ENCODE assay signal across 10 mouse cellular contexts in genomic region chr8:12105106-12105901, GRCm38 (mm10).
A peak's percentile ranks its signal among the peaks of the same experiment; 100 is the strongest.
DNase-seq lines count a peak whose midpoint lies in the region; ATAC-seq and TF ChIP-seq lines count a peak whose summit lies in the region.
"Had no signal": no experiment of that assay in that cellular context is flagged by ENCODE, and none has a peak within 500 bp of the region (broad histone marks: within the 10 kb centered on the region; RNA-seq: fewer than 3 reads in every experiment).

No protein-coding gene starts in this region.

- no peak overlapping the region for H3K27ac ChIP-seq in kidney, embryonic 15.5 days
- peak overlapping the region; percentile 85 for H3K27ac ChIP-seq in forebrain, embryonic 10.5 days
- H3K27ac ChIP-seq in limb, embryonic 15.5 days = peak overlapping the region; percentile 38; the same call in 1 of the 2 replicates
- no peak overlapping the region for H3K27ac ChIP-seq in liver, postnatal 0 days (ENCODE audit: low read depth)
- H3K27ac ChIP-seq: liver, embryonic 13.5 days had no signal

- no peak overlapping the region for H3K4me2 ChIP-seq in kidney, embryonic 15.5 days
- H3K4me2 ChIP-seq in limb, embryonic 15.5 days = no peak overlapping the region
- no peak overlapping the region for H3K4me2 ChIP-seq in liver, postnatal 0 days (ENCODE audit: low read depth, low read length)
- H3K4me2 ChIP-seq: liver, embryonic 13.5 days had no signal

- H3K36me3 ChIP-seq in kidney, embryonic 15.5 days = no peaks in the 10 kb centered on the region
- H3K36me3 ChIP-seq in forebrain, embryonic 10.5 days (replicated peaks) = no peaks in the 10 kb centered on the region
- no peaks in the 10 kb centered on the region for H3K36me3 ChIP-seq in limb, embryonic 15.5 days
- H3K36me3 ChIP-seq in liver, postnatal 0 days (replicated peaks; ENCODE audit: insufficient read depth, low read length) = no peaks in the 10 kb centered on the region
- H3K36me3 ChIP-seq: liver, embryonic 13.5 days had no signal

- no peak overlapping the region for H3K4me3 ChIP-seq in kidney, embryonic 15.5 days (replicated peaks)
- H3K4me3 ChIP-seq in forebrain, embryonic 10.5 days = peak overlapping the region; percentile 21; the same call in 1 of the 2 replicates
- no peak overlapping the region for H3K4me3 ChIP-seq in limb, embryonic 15.5 days
- no peak overlapping the region for H3K4me3 ChIP-seq in liver, postnatal 0 days (ENCODE audit: low read depth, low read length)
- H3K4me3 ChIP-seq: liver, embryonic 13.5 days had no signal

- ATAC-seq in kidney, embryonic 15.5 days (replicated peaks; ENCODE audit: low FRiP score) = peak; percentile 54; the same call in 1 of the 2 replicates
- peak; percentile 69; the same call in 1 of the 2 replicates for ATAC-seq in limb, embryonic 15.5 days (ENCODE audit: insufficient number of reproducible peaks, low FRiP score, low TSS enrichment, low read depth)
- ATAC-seq in liver, postnatal 0 days = no peak

- H3K9me3 ChIP-seq in kidney, embryonic 15.5 days (replicated peaks) = no peaks in the 10 kb centered on the region
- peaks cover 6% of the 10 kb centered on the region; the same call in 1 of the 2 replicates for H3K9me3 ChIP-seq in forebrain, embryonic 10.5 days
- no peaks in the 10 kb centered on the region for H3K9me3 ChIP-seq in limb, embryonic 15.5 days
- no peaks in the 10 kb centered on the region for H3K9me3 ChIP-seq in liver, postnatal 0 days (ENCODE audit: low read length)
- H3K9me3 ChIP-seq: liver, embryonic 13.5 days had no signal

- peaks cover 16% of the 10 kb centered on the region for H3K4me1 ChIP-seq in kidney, embryonic 15.5 days
- peaks cover 60% of the 10 kb centered on the region for H3K4me1 ChIP-seq in forebrain, embryonic 10.5 days
- H3K4me1 ChIP-seq in limb, embryonic 15.5 days = 0 out of 2 replicates have a peak, but pooled peaks cover 8% of the 10 kb centered on the region
- no peaks in the 10 kb centered on the region for H3K4me1 ChIP-seq in liver, postnatal 0 days (ENCODE audit: insufficient read depth)
- H3K4me1 ChIP-seq: liver, embryonic 13.5 days had no signal

- H3K27me3 ChIP-seq in kidney, embryonic 15.5 days = 0 out of 2 replicates have a peak, but pooled peaks cover 6% of the 10 kb centered on the region
- H3K27me3 ChIP-seq in forebrain, embryonic 10.5 days (ENCODE audit: poor library complexity, severe bottlenecking) = peaks cover 82% of the 10 kb centered on the region
- peaks cover 19% of the 10 kb centered on the region for H3K27me3 ChIP-seq in limb, embryonic 15.5 days
- H3K27me3 ChIP-seq in liver, postnatal 0 days (ENCODE audit: insufficient read depth, low read length) = 0 out of 2 replicates have a peak, but pooled peaks cover 3% of the 10 kb centered on the region
- H3K27me3 ChIP-seq: liver, embryonic 13.5 days had no signal

- no peak for TF ChIP-seq EP300 in liver, postnatal 0 days (IDR thresholded peaks at IDR 0.05; ENCODE audit: low read depth)

- no peak overlapping the region for H3K9ac ChIP-seq in kidney, embryonic 15.5 days
- H3K9ac ChIP-seq in limb, embryonic 15.5 days = no peak overlapping the region
- no peak overlapping the region for H3K9ac ChIP-seq in liver, postnatal 0 days (replicated peaks)
- H3K9ac ChIP-seq: liver, embryonic 13.5 days had no signal

- TF ChIP-seq CTCF in liver, postnatal 0 days (IDR thresholded peaks at IDR 0.05; ENCODE audit: low read depth) = no peak

- DNase-seq in kidney, adult 9 months = no peak
- peak; percentile 70 for DNase-seq in forebrain, embryonic 10.5 days (ENCODE audit: extremely low spot score, low spot score)
- peak; percentile 58 for DNase-seq in retina, embryonic 14.5 days (ENCODE audit: low spot score)
- no peak for DNase-seq in spleen, postnatal 14 days (ENCODE audit: low spot score in 2 of 2)
- no peak for DNase-seq in liver, postnatal 0 days
- DNase-seq in cerebellum, adult 9-10 months = no peak
- DNase-seq: heart, postnatal 10 days; liver, embryonic 13.5 days had no signal

- WGBS in kidney, embryonic 15.5 days = 37% methylated on average over 15 of the region's 15 CpGs
- 10% methylated on average over 15 of the region's 15 CpGs for WGBS in forebrain, embryonic 10.5 days
- 37% methylated on average over 15 of the region's 15 CpGs for whole genome bisulfite sequencing in limb, embryonic 15.5 days
- whole genome bisulfite sequencing in liver, postnatal 0 days (ENCODE audit: insufficient replicate concordance) = 50% methylated on average over 15 of the region's 15 CpGs

Comparison
In these comparisons a context has a peak if more than half of its experiments do, and no peak if none do; other contexts are left out.
1. H3K27ac ChIP-seq: peak in forebrain, embryonic 10.5 days (single experiment) and limb, embryonic 15.5 days (single experiment); none in kidney, embryonic 15.5 days (single experiment) and liver, postnatal 0 days (single experiment).
2. DNase-seq: peak in forebrain, embryonic 10.5 days (single experiment) and retina, embryonic 14.5 days (single experiment); none in kidney, adult 9 months (single experiment), spleen, postnatal 14 days (0 of 2), liver, postnatal 0 days (single experiment) and cerebellum, adult 9-10 months (single experiment).